Mouse (Mus musculus): ENCODE results near the gene Mbtps1.

Mbtps1 gene

DNA sequence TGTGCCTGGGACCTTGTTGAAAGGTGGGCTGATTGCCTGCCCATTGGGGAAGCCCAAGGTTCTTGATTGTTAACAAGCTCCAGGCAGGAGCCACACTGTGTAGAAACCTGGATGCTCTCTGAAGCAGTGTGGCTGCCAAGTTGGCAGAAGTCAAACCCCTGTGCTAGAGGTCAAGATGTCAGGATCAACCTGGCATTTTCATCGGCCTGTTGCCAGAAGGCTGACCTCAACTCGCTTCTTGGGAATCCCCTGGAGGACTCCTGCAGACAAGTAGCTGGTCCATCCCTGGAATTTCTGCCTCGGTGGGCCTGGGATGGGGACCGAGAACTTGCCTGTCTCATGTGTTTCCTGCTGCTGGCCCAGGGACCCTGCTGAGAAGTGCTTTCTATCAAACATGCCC lies 56.4 kb downstream of the Mbtps1 start:
- no peak for DNase-seq (ENCODE audit: low spot score in 2 of 2)

DNA sequence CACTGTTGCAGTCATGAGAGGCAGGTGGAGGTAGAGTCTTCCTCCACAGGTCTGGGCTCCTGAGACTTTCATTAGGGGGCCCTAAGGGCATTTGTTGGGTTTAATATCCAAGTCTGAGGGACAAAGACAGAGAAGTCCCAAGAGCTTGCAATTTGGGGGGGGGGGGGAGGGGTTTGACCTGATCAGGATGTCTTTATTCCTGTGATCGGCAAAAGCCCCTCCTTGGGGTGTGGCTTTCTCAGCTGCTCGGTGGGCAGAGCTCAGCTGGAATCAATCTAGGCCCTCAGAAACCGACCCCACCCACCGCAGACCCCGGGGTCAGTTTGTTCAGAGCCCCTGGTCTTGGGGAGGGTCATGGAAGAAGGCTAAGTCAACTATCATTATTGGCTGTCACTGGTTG lies 56.9 kb downstream of the Mbtps1 start, which contains the start of gene Slc38a8:
TSS of gene Slc38a8 (minus strand) at position 101 of the 400 bp plus-strand sequence.
- no peak for DNase-seq (ENCODE audit: low spot score in 2 of 2)

DNA sequence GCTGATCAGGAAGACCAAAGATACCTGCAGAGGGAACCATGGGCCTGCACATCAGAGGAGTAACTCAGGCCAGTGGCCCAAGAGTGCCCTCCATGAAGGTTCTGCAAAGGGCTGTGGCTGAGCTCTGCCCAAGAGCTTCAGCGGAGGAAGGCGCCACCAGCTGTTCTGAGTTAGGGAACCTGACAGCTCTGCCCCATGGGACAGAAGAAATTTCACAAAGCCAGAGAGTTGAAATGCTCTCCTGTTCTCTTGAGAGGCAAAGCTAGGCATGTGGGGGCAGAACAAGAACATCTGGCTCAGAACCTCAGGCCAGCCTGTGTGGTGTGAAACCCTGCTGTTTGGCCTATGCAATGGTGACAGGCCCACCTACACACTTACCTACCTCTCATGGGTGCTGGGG lies 58.7 kb downstream of the Mbtps1 start:
- no peak for DNase-seq (ENCODE audit: low spot score in 2 of 2)

DNA sequence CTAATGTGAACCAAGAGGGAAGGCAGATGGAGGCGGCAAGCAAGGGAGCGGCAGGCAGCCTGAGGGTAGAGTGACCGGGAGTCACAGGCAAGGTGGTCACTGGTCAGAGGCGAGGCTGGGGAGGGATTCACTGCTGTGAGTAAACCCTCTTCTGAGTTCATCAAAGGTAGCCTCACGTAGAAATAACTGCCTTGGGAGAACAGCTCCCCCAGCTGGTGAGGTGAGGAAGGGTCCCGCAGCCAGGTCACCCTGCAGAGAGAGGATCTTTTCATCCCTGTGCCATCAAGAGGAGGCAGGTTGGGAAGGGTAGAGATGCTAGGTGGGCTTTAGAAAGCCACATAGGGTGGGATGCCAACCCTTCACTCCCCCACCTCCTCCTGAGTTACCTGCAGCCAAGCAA lies 61.7 kb downstream of the Mbtps1 start:
- DNase-seq (ENCODE audit: low spot score in 2 of 2): no peak

DNA sequence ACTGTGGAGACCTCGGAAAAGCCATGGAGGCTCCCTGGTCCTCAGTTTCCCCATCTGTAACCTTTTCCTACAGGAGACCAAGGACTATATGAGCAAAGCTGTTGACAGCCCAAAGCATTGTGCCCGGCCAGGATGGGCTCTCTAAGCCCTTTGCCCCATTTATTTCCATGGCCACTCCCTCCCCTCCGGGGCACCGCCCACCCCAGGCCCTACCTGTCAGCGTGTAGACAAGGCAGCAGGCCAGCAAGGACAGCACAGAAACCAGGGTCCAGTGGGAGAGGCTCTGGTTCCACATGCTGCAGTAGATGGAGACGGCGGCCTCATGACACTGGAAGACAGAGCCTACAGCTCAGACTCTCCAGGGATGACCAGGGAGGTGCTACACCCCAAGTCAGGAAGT lies 71.4 kb downstream of the Mbtps1 start:
- no peak for DNase-seq (ENCODE audit: low spot score in 2 of 2)

DNA sequence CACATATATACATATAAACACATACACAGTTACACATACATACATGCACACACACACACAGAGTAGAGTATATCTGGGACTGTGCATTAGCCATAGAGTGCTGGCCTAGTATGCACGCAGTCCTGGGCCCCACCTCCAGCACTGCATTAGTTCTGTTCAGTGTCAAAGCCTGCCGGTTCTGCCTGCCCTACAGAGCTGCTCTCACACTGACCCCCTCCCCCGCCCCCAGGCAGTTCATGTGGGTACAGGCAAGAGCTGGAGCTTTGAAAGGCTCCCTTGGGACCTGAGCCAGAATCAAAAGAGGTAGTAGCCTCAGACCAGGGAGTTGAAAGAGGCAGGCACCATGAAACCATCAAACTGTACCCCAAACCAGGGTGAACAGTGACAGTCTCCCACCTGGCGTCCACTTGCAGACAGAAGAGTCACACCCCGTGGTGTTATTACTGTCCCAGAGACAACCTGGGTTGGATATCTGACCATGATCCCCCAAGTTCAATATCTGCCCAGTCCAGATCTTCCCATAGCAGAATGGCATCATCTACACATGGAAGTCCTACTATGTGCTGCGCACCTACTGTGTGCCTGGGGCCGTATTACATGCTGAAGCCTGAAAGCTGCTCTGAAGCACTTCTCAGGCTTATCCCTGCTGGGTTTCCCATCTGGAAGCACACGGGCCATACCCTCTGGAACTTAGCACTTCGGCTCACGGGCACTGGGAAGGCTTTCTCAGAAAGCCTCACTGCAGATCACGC lies 74.2 kb downstream of the Mbtps1 start:
- no peak for DNase-seq (ENCODE audit: low spot score in 2 of 2)

DNA sequence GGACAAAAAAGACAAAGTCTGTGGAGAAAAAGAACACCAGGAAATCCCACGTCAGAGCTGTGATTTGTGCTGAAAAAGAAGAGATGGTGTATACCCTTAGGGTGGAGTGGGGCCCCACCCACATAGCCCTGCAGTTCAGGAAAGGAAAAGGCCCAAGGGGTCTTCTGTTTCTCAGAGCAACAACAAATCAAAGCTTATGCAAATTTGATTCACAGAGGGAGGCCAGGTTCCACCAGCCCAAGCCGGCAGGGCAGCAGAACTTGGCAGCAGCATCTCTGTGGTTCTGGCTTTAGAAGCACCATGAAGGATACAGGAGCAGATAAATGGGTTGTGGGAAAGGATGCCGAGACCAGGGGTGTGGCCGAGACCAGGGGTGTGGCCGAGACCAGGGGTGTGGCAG lies 79.9 kb downstream of the Mbtps1 start:
- no peak for DNase-seq (ENCODE audit: low spot score in 2 of 2)

DNA sequence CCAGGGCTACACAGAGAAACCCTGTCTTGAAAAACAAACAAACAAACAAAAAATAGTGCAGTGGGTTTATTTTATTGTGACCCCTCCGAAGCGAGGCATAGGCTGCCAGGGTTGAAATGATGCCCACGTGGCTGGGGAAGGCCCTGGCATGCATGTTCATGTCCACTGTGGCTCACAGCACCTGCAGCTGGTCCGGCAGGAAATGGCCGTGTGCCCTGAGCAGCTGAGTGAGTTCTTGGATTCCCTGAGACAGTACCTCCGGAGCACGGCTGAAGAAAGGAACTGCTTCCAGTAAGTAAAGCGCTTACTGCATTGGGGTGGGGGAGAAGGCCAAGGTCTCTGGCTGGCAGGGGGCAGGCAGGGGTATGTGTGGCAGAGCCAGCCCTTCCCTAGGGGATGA lies 90.4 kb downstream of the Mbtps1 start:
- DNase-seq (ENCODE audit: low spot score in 2 of 2): no peak

DNA sequence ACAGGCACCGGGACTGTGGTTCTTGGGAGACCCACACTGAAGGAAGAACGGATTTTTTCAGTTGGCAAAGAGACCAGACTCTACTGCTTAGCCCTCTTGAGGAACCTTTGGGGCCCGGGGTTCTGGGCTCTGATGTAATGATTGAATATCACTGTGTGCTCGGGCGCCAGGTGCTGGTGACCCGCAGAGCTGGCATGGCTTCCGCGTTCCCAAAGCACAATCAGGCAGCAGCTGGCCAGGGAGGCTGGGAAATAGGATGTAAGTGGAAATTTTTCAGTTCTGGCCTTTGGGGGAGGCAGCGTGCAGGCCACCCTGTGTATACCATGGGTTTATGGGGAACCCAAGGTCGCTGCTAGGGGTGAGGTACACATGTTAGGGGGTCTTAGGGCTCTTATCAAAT lies 91.7 kb downstream of the Mbtps1 start:
- DNase-seq (ENCODE audit: low spot score in 2 of 2): no peak

DNA sequence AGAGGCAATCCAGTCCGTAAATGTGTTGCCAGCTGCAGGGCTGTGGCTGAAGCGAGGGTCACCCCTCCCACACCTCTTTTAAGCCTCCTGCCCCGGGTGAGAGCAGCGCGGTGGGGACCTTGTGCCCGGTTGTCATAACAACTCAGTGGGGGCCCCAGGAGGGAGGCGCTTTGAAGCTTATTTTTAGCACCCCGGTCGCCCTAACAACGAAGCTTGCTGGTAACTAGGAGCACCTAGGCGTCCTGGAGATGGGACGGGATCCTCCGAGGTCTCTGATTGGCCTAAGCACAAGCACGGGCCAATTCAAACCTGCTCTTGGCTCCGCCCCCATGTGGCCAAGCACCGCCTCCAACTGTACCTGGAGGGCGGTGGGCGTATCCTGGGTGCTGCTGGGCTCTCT lies 92.4 kb downstream of the Mbtps1 start:
- DNase-seq (ENCODE audit: low spot score in 2 of 2): peak; percentile 51 to 58

DNA sequence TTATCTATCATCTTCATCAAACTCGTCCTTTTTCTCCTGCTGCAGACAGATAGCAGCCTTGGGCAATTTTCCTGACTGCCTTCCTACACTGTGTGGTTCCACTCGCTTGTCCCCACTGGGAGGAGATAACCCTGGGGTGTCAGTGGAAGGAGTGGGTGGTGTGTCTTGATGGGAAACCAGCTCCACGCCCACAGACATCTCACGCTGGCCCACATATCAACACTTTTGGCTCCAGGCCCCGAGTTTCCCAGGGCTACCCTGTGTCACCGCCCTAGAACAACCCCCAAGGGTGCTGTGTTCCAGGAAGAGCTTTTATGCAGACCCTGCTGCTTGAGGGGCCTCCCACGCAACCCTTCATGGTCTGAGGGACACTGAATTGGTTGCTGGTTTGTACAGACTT lies 94.8 kb downstream of the Mbtps1 start:
- DNase-seq (ENCODE audit: low spot score in 2 of 2): no peak

DNA sequence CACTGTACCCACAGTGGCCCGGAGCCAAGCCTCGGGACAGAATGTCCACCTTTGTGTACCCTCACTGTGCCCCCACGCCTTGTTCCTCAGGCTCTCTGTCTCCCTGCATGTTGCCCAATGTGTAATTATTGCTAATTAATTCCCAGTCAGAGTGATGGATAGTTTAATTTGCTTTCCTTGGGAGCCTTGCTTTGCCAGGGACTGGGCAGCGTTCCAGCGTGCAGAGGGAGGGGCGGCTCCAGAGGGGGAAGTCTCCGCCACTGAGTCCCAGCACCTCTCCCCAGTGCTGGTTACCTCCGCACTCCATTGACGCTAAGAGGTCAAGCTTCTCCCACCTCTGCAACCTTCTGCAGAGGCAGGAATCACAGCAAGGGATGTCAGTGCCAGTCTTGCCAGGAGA lies 97.2 kb downstream of the Mbtps1 start:
- DNase-seq (ENCODE audit: low spot score in 2 of 2): no peak

DNA sequence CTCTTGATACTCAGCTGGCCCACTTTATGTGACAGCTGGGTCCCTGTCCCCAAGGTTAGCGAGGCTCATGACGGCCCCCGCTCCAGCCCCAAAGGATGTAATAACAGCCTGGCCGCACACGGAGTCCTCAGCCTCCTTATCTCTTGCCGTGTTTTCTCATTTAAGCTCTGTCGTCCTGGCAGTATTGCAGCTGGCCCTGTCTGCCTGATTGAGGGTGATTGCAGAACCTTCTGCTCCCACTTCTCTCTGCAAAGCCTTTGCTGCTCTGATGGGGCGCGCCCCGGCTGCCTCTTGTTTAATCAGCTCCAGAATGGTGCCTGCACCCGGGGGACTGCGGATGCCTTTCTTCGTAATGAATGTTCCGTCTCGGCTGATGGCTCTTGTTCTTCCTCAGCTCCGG lies 98.8 kb downstream of the Mbtps1 start:
- no peak for DNase-seq (ENCODE audit: low spot score in 2 of 2)

Data from right cerebral cortex, postnatal 36 days (tissue).